Mouse (Mus musculus): ENCODE measurements at regions not wholly inside any gene's neighbourhood (a gene's known extent, or its start where the extent isn't known, plus 50 kb on each side); places are given as distances from the start of the nearest gene placed in this dataset.
"Not testable (repeated sequence)": the region's sequence is repeated elsewhere in the genome, so short reads cannot be mapped to it uniquely, and the experiment has no call there.

- in situ Hi-C loops (cut with MboI, MseI) = no loop called here
Measured at GRCm38 (mm10) chr16:31553361-31554146, 109.7 kb upstream of the Dlg1 start.

GRCm38 (mm10) chr16:31560426-31560825 lies 102.8 kb upstream of the Dlg1 start:
- in situ Hi-C loops (cut with MboI, MseI) = no loop called here

GRCm38 (mm10) chr16:31564926-31565325 lies 98.3 kb upstream of the Dlg1 start:
- in situ Hi-C loops (cut with MboI, MseI) = no loop called here

GRCm38 (mm10) chr16:31568316-31568715 lies 94.9 kb upstream of the Dlg1 start:
- in situ Hi-C loops (cut with MboI, MseI) = no loop called here

- in situ Hi-C loops (cut with MboI, MseI) = no loop called here
Measured at GRCm38 (mm10) chr16:31569871-31570270, 93.4 kb upstream of the Dlg1 start.

GRCm38 (mm10) chr16:31570311-31571139 lies 92.7 kb upstream of the Dlg1 start:
- in situ Hi-C loops (cut with MboI, MseI) = no loop called here

- in situ Hi-C loops (cut with MboI, MseI) = not testable (repeated sequence)
Measured at GRCm38 (mm10) chr16:31573833-31574232, 89.4 kb upstream of the Dlg1 start.

GRCm38 (mm10) chr16:31575646-31576045 lies 87.6 kb upstream of the Dlg1 start:
- in situ Hi-C loops (cut with MboI, MseI) = not testable (repeated sequence)

- in situ Hi-C loops (cut with MboI, MseI) = no loop called here
Measured at GRCm38 (mm10) chr16:31576422-31576821, 86.8 kb upstream of the Dlg1 start.

GRCm38 (mm10) chr16:31577347-31577746 lies 85.9 kb upstream of the Dlg1 start:
- in situ Hi-C loops (cut with MboI, MseI) = no loop called here

GRCm38 (mm10) chr16:31579318-31579717 lies 83.9 kb upstream of the Dlg1 start:
- in situ Hi-C loops (cut with MboI, MseI) = no loop called here

- in situ Hi-C loops (cut with MboI, MseI) = loop anchor here (10.0 kb wide), 1 partner anchor 884 kb away; no protein-coding TSS in a partner anchor
Measured at GRCm38 (mm10) chr16:31580779-31581178, 82.5 kb upstream of the Dlg1 start.

GRCm38 (mm10) chr16:31582885-31583284 lies 80.4 kb upstream of the Dlg1 start:
- in situ Hi-C loops (cut with MboI, MseI) = loop anchor here (10.0 kb wide), 1 partner anchor 882 kb away; no protein-coding TSS in a partner anchor

GRCm38 (mm10) chr16:31583627-31584026 lies 79.6 kb upstream of the Dlg1 start:
- in situ Hi-C loops (cut with MboI, MseI) = loop anchor here (10.0 kb wide), 1 partner anchor 881 kb away; no protein-coding TSS in a partner anchor

GRCm38 (mm10) chr16:31584216-31584823 lies 78.9 kb upstream of the Dlg1 start:
- in situ Hi-C loops (cut with MboI, MseI) = loop anchor here (10.0 kb wide), 1 partner anchor 880 kb away; no protein-coding TSS in a partner anchor

GRCm38 (mm10) chr16:31587036-31587435 lies 76.2 kb upstream of the Dlg1 start:
- in situ Hi-C loops (cut with MboI, MseI) = loop anchor here (10.0 kb wide), 1 partner anchor 878 kb away; no protein-coding TSS in a partner anchor

- in situ Hi-C loops (cut with MboI, MseI) = loop anchor here (10.0 kb wide), 1 partner anchor 875 kb away; no protein-coding TSS in a partner anchor
Measured at GRCm38 (mm10) chr16:31589576-31589975, 73.7 kb upstream of the Dlg1 start.

- in situ Hi-C loops (cut with MboI, MseI) = no loop called here
Measured at GRCm38 (mm10) chr16:31591565-31591964, 71.7 kb upstream of the Dlg1 start.

- in situ Hi-C loops (cut with MboI, MseI) = no loop called here
Measured at GRCm38 (mm10) chr16:31592014-31592871, 71.0 kb upstream of the Dlg1 start.

- in situ Hi-C loops (cut with MboI, MseI) = no loop called here
Measured at GRCm38 (mm10) chr16:31592973-31593683, 70.1 kb upstream of the Dlg1 start.
